ENCODE assay signal across 9 mouse cellular contexts in the genomic region with DNA sequence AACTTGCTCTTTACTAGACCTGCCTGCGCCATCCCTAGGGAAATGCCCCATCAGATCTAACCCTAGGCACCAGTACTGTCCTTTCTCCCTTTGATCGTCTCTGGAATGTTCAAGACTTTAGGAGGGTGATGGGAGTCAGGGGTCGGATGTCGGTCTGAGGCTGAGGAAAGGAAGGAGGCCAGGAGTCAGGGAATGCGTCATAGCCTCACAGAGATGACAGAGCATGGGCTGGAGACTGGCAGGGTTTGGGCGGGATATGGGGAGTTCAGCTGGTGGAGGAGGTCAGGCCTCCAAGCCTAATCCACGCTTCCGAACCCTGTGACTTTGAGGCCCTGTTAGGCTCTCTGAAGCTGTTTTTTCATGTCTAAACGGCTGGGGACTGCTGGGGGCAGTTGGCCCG. TPM values are rescaled to one million over a fixed set of nuclear protein-coding genes. Genes with fewer than 3 reads are reported as not detected.
DNase-seq lines count a peak whose midpoint lies in the region; ATAC-seq and TF ChIP-seq lines count a peak whose summit lies in the region.
"Had no signal": no experiment of that assay in that cellular context is flagged by ENCODE, and none has a peak within 500 bp of the region (broad histone marks: within the 10 kb centered on the region; RNA-seq: fewer than 3 reads in every experiment).

No protein-coding gene starts in this region.

- peak overlapping the region; percentile 21 for H3K27ac ChIP-seq in left cerebral cortex, adult 2 months
- H3K27ac ChIP-seq in embryonic facial prominence, embryonic 12.5 days = no peak overlapping the region
- no peak overlapping the region for H3K27ac ChIP-seq in hindbrain, embryonic 15.5 days (replicated peaks)

- H3K27me3 ChIP-seq in embryonic facial prominence, embryonic 12.5 days = peaks cover 41% of the 10 kb centered on the region
- H3K27me3 ChIP-seq in hindbrain, embryonic 15.5 days = peaks cover 18% of the 10 kb centered on the region
- H3K27me3 ChIP-seq in myocyte (ENCODE audit: control insufficient read depth, insufficient read depth, insufficient read length) = no peaks in the 10 kb centered on the region

- TF ChIP-seq CTCF in left cerebral cortex, adult 2 months (IDR thresholded peaks at IDR 0.05) = no peak

- H3K79me2 ChIP-seq in myocyte (ENCODE audit: control insufficient read depth, insufficient read depth) = no peaks in the 10 kb centered on the region

- no peak for TF ChIP-seq POLR2A in myocyte (IDR thresholded peaks at IDR 0.05; ENCODE audit: insufficient read length, low read depth)

- peak overlapping the region; percentile 83; the same call in 1 of the 2 replicates for H3K4me3 ChIP-seq in left cerebral cortex, adult 2 months
- no peak overlapping the region for H3K4me3 ChIP-seq in embryonic facial prominence, embryonic 12.5 days
- peak overlapping the region; percentile 67 for H3K4me3 ChIP-seq in hindbrain, embryonic 15.5 days
- peak overlapping the region; percentile 18 for H3K4me3 ChIP-seq in myocyte

- intact Hi-C loops in left cerebral cortex, adult 2 months (cut with DNase I) = loop anchor here (2.0 to 5.0 kb wide), 3 partner anchors 85 to 276 kb away; a partner anchor contains a TSS

- H3ac ChIP-seq in myocyte (ENCODE audit: control insufficient read depth, insufficient read length) = no peak overlapping the region

- H3K4me1 ChIP-seq in embryonic facial prominence, embryonic 12.5 days = peaks cover 15% of the 10 kb centered on the region
- peaks cover 26% of the 10 kb centered on the region for H3K4me1 ChIP-seq in hindbrain, embryonic 15.5 days (replicated peaks)

- H3K36me3 ChIP-seq in embryonic facial prominence, embryonic 12.5 days = no peaks in the 10 kb centered on the region
- no peaks in the 10 kb centered on the region for H3K36me3 ChIP-seq in hindbrain, embryonic 15.5 days
- no peaks in the 10 kb centered on the region for H3K36me3 ChIP-seq in myocyte (ENCODE audit: control insufficient read depth, insufficient read depth)

- no peak overlapping the region for H3K9ac ChIP-seq in embryonic facial prominence, embryonic 12.5 days
- H3K9ac ChIP-seq in hindbrain, embryonic 15.5 days = no peak overlapping the region

- peak overlapping the region; percentile 99 for H3K4me2 ChIP-seq in embryonic facial prominence, embryonic 12.5 days (replicated peaks)
- peak overlapping the region; percentile 88 for H3K4me2 ChIP-seq in hindbrain, embryonic 15.5 days
- H3K4me2 ChIP-seq in myocyte (ENCODE audit: low read depth) = peak overlapping the region; percentile 92

- no peaks in the 10 kb centered on the region for H3K9me3 ChIP-seq in embryonic facial prominence, embryonic 12.5 days
- H3K9me3 ChIP-seq in hindbrain, embryonic 15.5 days = no peaks in the 10 kb centered on the region

- 12% methylated on average over 10 of the region's 10 CpGs for WGBS in embryonic facial prominence, embryonic 12.5 days
- 11% methylated on average over 10 of the region's 10 CpGs for WGBS in hindbrain, embryonic 15.5 days

- DNase-seq in left cerebral cortex, adult 2 months (ENCODE audit: extremely low spot score in 1 of 2, low spot score in 2 of 2) = no peak
- no peak for DNase-seq in left cerebral cortex, adult 18-20 months (ENCODE audit: low spot score in 2 of 2)
- DNase-seq in natural killer cell, adult 2 months (ENCODE audit: low spot score in 2 of 2) = no peak
- no peak for DNase-seq in layer of hippocampus, adult 11-12 months (ENCODE audit: low spot score)
- DNase-seq in ovary, postnatal 14 days (ENCODE audit: low spot score) = no peak
- DNase-seq: gastrocnemius, postnatal 25 days had no signal

- ATAC-seq in embryonic facial prominence, embryonic 12.5 days (ENCODE audit: insufficient number of reproducible peaks, insufficient read depth, low FRiP score, low TSS enrichment) = no peak
- no peak; the same call in 1 of the 2 replicates for ATAC-seq in hindbrain, embryonic 15.5 days (ENCODE audit: low FRiP score, low read depth)

TF ChIP-seq in myocyte, 11 proteins besides CTCF, POLR2A, EP300 and RAD21:
- TF ChIP-seq MYOD1 (IDR thresholded peaks at IDR 0.05; ENCODE audit: control insufficient read depth in 1 of 3, insufficient read length in 2 of 3, low read depth in 2 of 3) (no peak), SRF (IDR thresholded peaks at IDR 0.05; ENCODE audit: control insufficient read depth, insufficient read length, low read depth) (no peak), TCF12 (IDR thresholded peaks at IDR 0.05; ENCODE audit: insufficient read depth, poor library complexity, severe bottlenecking) (no peak), POLR2AphosphoS2 (IDR thresholded peaks at IDR 0.05; ENCODE audit: insufficient read length, low read depth) (no peak), MAX (IDR thresholded peaks at IDR 0.05; ENCODE audit: low read depth) (no peak), CEBPB (IDR thresholded peaks at IDR 0.05; ENCODE audit: insufficient read depth, poor library complexity, severe bottlenecking) (no peak), MYOG (IDR thresholded peaks at IDR 0.05; ENCODE audit: control insufficient read depth in 1 of 3, insufficient read depth in 1 of 3, insufficient read length in 2 of 3, low read depth in 2 of 3) (no peak), E2F4 (IDR thresholded peaks at IDR 0.05; ENCODE audit: insufficient read depth) (no peak), REST (IDR thresholded peaks at IDR 0.05; ENCODE audit: insufficient read depth, insufficient read length) (no peak), USF1 (IDR thresholded peaks at IDR 0.05; ENCODE audit: low read depth) (no peak), TCF3 (IDR thresholded peaks at IDR 0.05; ENCODE audit: insufficient read length, low read depth) (no peak)
TF ChIP-seq in myocyte: peak in this region for 0.

RNA-seq across cellular contexts. Expression of a gene that starts 1.3 kb away (rescaled TPM):
- total RNA-seq in left cerebral cortex, adult 2 months (2021) = 10 to 100 TPM; 12.5 to 15.6 TPM
- total RNA-seq in left cerebral cortex, adult 18-20 months (2021) = 10 to 100 TPM; 14.8 to 16.7 TPM
- polyA plus RNA-seq in embryonic facial prominence, embryonic 12.5 days (2016; fragmentation: Nextera tagmentation; extraction: Ambion mirVana) = 0.13 TPM in 1 of 2 replicates, not detected in the other
- polyA plus RNA-seq in hindbrain, embryonic 15.5 days (2015; fragmentation: Nextera tagmentation; extraction: Ambion mirVana) = 1.6 and 2.7 TPM in 2 replicates
- 0.40 TPM for polyA plus RNA-seq in myocyte (2012; fragmentation: generic; extraction: Trizol)
- total RNA-seq: gastrocnemius, postnatal 25 days had no signal

RNA-seq across cellular contexts. Expression of a gene that starts 1.7 kb away (rescaled TPM):
- 1 to 10 TPM; 7.3 to 7.7 TPM for total RNA-seq in left cerebral cortex, adult 2 months (2021)
- total RNA-seq in left cerebral cortex, adult 18-20 months (2021) = 1 to 10 TPM; 4.6 to 5.1 TPM
- polyA plus RNA-seq in embryonic facial prominence, embryonic 12.5 days (2016; fragmentation: Nextera tagmentation; extraction: Ambion mirVana) = 2.2 and 3.7 TPM in 2 replicates
- polyA plus RNA-seq in hindbrain, embryonic 15.5 days (2015; fragmentation: Nextera tagmentation; extraction: Ambion mirVana) = 3.0 and 4.5 TPM in 2 replicates
- polyA plus RNA-seq in myocyte (2012; fragmentation: generic; extraction: Trizol) = 0.22 TPM
- total RNA-seq: gastrocnemius, postnatal 25 days had no signal

RNA-seq across cellular contexts. Expression of a gene that starts 27.0 kb away (rescaled TPM):
- 10 to 100 TPM in 1 of 2 experiments, 1 to 10 TPM in 1; 5.3 to 10.6 TPM for total RNA-seq in left cerebral cortex, adult 2 months (2021)
- 1 to 10 TPM; 5.8 to 7.4 TPM for total RNA-seq in left cerebral cortex, adult 18-20 months (2021)
- 2.6 and 2.7 TPM in 2 replicates for polyA plus RNA-seq in embryonic facial prominence, embryonic 12.5 days (2016; fragmentation: Nextera tagmentation; extraction: Ambion mirVana)
- 1.8 and 2.2 TPM in 2 replicates for polyA plus RNA-seq in hindbrain, embryonic 15.5 days (2015; fragmentation: Nextera tagmentation; extraction: Ambion mirVana)
- 4.6 TPM for polyA plus RNA-seq in myocyte (2012; fragmentation: generic; extraction: Trizol)

RNA-seq across cellular contexts. Expression of a gene that starts 49.3 kb away (rescaled TPM):
- total RNA-seq in left cerebral cortex, adult 2 months (2021) = 1 to 10 TPM; 3.0 TPM
- 1 to 10 TPM; 6.7 to 7.3 TPM for total RNA-seq in left cerebral cortex, adult 18-20 months (2021)
- polyA plus RNA-seq in embryonic facial prominence, embryonic 12.5 days (2016; fragmentation: Nextera tagmentation; extraction: Ambion mirVana) = 2.3 and 2.8 TPM in 2 replicates
- 0.32 and 0.35 TPM in 2 replicates for polyA plus RNA-seq in hindbrain, embryonic 15.5 days (2015; fragmentation: Nextera tagmentation; extraction: Ambion mirVana)
- polyA plus RNA-seq in myocyte (2012; fragmentation: generic; extraction: Trizol) = 3.4 TPM
